Mouse (Mus musculus): ENCODE data around the gene Olfr576. TPM values are rescaled to one million over a fixed set of nuclear protein-coding genes. Genes with fewer than 3 reads are reported as not detected.

Gene Olfr576
- not detected for total RNA-seq (2022)

DNA sequence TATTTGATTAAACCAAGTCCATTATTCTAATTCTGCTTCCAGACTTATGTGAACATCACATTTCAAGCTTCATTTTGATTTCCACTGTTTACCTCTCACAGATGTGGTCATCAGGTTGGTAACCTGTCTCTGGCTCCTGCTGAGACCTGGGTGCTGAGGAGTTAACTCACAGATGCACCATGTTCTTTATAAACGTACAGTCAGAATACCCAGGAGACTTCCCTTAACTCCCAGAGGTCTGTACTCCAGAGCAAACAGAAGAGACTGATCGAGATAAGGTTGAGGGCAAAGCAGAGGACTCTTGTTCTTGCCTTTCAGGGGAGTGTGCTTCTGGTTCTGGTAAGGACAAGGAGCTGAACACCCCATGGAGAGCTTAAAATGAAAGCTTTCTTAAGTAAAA, at the start of gene Olfr576:
TSS of gene Olfr576 (plus strand) at position 301 of the 400 bp plus-strand sequence.
- no peak for DNase-seq (ENCODE audit: low spot score)

DNA sequence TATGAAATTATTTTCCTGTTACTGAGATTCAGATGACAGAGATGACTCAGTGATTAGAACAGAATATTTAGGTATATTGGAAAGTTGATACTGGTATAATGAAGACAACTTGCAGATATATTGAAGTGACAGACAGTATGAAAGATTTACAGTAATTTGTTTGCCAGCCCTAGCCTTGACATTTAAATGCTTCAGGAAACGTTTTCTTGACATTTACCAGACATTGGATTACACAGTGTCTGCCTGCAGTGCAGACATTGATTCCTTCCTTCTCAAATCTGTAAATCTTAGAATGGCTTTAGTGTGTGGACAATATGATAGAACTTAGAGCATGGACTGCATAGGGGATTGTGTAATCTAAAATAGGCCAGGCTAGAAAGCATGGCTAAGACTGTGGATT, 47.2 kb upstream of the Olfr576 start:
- no peak for DNase-seq (ENCODE audit: low spot score)

DNA sequence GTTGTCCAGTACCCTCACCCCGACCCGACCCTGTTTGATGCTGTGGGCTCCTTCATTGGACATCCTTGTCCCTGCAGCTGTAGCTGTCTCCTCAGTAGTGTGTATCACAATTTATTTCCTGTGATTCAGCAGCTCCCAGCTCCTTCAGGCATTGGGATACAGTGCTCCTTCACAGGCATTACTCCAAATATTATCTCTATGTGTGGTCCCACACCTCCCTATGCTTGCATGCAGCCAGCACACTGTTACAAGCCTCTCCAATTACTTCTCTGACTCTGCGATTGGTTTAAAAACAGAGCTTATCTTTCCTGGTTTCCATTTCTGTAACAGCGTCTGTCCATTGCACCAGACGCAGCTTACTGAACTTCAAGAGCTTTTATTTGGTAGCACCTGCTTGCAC, 46.1 kb upstream of the Olfr576 start:
- no peak for DNase-seq (ENCODE audit: low spot score)

DNA sequence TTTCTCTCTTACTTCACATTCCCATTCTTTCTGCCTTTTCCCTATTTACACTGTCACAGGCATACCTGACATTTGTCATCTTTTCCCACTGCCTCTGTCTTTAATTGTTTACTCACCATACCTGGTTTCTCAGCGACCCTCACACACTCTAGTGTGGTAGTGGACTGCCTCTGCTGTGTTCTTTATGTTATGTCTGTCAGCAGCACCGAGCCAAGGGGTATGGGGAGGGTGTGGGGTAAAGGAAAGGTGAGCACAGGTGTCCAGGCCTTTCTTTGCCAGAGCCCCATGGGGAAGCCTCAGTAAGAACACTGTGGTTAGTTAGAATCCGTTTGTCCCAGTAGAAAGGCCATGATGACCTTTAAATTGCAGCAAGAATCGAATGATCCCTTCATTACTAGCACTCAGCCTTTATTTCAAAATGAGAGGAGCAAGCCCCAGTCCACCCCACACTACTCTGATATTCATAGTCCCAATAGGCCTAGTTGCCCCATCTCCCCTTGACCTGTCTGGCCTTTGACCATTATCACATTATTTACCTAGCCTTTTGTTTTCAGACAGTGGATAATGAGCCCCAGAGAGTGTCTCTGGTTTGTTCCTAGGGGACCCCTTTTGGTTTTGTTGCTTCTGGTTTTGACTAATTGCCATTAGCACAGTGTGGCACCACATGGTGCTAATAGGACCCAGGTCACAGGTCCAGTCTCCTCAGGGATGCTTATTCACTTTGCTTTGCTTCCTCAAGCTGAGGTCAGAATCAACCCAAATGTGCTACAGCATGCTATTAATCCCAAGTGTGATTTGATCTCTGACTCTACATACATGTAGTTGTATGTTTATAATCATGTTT, 45.2 kb upstream of the Olfr576 start, which contains the start of gene Olfr571:
TSS of gene Olfr571 (minus strand) at position 505 of the 844 bp plus-strand sequence.
- DNase-seq (ENCODE audit: low spot score), result no peak

DNA sequence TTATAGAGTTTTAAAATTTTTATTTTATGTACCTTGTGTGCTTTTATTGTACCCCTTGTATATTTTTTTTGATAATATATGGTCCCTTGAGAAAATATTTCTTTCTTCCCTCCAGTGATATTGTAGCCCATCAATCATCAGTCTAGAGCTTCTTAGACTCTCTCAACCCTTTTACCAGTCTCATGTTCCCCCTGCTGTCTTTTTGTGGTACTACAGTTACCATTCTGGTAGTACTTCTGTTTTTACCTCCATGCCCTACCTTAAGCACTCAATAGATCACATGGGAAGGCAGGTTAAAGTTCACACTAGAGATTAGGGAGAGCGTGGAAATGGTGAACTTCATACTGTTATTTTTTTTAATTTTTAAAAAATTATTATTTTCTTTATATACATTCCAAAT, 42.8 kb upstream of the Olfr576 start:
- peak; percentile 11 for DNase-seq (ENCODE audit: low spot score)

DNA sequence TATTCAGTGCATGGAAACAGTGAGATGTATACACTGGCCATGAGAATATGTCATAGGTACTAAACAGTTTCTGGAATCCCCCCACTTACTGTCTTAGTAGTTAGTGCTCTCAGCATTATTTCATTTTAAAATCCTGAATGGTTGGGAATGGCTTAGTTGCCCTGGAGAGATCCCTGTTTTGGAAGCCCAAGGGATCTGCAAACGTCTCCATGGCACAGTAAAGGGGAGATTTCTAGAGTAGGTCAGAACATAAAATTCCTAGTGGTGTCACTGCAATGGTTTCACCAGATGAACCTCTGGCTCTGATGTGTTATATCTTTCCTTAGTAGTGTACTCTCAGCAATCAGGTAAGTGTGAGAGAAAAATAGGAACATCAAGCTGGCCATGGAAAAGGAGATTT, 38.4 kb upstream of the Olfr576 start, which contains the start of gene Olfr572:
TSS of gene Olfr572 (plus strand) at position 301 of the 400 bp plus-strand sequence.
- no peak for DNase-seq (ENCODE audit: low spot score)

DNA sequence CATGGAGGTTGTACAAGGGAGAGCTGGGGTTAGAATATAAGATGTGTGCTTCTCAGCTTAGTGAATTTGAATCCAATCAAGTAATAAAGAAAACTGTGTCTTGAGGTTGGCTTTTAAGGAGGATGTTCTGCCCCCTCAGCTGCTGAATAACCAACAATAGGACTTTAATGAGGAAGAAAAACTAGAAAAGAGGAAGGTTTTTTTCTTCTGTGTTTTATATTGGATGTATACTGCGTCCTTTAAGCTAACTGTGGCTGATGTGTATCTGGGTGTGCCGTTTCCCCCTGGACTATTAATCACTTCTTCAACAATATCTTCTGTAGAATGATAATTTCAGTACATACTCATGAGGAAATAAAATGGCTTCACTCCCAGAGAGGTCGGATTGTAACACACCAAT, 35.4 kb upstream of the Olfr576 start:
- DNase-seq (ENCODE audit: low spot score), result no peak

DNA sequence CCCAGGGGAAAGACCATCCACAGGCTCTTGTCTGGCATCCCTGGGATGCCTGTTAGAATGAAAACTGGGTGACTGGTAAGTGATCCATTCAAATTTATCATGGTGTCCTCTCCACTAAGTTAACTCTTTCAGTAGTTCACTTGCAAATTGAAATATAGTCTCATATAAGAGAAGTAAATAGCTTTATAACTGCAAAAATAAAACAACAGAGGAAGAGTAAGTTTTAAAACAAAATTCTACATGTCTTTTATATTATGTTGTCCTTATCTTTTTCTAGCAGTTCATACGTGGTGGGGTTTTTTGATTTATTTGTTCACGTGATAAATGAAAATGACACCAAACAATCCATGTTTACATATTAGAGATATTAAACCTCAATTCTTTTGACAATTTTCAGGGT, 20.0 kb upstream of the Olfr576 start, which contains the start of gene Olfr573-ps1:
TSS of gene Olfr573-ps1 (minus strand) at position 101 of the 400 bp plus-strand sequence.
- no peak for DNase-seq (ENCODE audit: low spot score)

DNA sequence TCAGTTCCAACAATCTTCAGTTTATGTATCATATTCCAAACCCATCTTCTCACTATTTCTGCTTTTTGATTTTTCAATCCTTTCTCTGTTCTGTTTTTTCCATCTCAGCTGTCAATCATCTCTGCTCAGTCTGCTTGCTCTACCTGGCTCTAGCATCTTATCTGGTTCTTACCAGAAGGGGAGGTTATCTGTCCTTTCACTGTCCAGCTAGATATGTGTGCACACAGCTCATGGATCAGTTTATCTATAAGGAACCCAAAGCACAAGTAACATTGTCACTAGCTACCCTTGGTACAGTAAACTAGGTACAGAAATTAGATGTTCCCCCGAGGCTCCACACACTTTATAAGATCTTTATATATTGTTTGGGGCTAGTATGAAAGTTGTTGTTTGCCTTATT, 19.0 kb upstream of the Olfr576 start:
- DNase-seq (ENCODE audit: low spot score), result no peak

DNA sequence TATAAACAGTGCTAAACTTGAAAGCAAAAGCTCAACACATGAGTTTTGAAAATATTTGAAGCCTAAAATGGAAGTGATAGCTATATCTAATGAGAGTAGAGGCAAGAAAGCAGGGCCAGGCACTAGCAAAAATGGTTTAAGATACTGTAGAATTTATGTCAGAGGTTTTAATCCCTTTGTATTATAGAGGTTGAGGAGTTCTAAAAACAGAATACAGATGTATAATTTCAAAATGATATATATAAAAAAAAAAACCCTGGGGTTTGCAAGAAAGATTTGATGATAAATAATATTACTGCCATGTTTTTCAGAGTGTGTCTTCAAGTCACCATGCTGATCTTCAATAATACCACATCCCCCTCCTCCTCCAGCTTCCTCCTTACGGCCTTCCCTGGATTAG, 14.3 kb upstream of the Olfr576 start, which contains the start of gene Olfr574:
TSS of gene Olfr574 (plus strand) at position 301 of the 400 bp plus-strand sequence.
- no peak for DNase-seq (ENCODE audit: low spot score)

DNA sequence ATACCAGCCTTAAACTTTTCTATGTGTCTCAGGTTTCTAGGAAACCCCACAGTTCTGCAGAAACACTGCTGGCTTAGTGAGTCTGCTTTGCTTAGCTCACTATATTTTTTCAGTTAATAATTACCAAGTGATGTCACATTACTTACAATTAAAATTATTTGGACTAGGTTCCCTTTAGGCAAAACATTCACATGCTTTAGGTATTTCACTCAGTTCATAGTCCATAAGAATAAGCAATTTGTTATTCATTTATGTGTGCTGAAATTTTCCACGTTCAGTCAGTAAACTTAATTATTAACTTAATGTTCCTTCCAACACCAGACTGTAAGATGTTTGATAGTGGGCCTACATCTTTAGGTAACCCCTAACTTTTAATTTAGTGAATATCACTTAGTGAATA, 11.7 kb upstream of the Olfr576 start:
- DNase-seq (ENCODE audit: low spot score), result no peak

DNA sequence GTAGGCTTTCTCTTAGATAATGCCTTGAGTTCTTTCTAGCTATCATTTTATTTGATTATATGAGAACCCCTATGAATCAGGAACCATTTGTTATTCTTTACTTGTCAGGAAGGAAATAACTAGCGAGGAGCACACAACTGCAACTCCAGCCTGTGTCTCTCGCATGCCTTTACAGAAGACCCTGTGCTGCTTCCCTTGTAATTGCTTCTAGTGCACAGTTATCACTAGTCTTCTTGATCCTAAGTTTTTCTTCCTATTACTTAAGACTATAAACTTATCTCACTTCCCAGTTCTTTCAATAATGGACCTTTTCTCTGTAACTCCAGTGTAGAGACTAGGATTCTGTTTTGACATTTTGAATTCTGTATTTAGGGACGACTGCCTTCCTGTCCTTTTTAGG, 4.3 kb upstream of the Olfr576 start:
- DNase-seq (ENCODE audit: low spot score), result no peak

DNA sequence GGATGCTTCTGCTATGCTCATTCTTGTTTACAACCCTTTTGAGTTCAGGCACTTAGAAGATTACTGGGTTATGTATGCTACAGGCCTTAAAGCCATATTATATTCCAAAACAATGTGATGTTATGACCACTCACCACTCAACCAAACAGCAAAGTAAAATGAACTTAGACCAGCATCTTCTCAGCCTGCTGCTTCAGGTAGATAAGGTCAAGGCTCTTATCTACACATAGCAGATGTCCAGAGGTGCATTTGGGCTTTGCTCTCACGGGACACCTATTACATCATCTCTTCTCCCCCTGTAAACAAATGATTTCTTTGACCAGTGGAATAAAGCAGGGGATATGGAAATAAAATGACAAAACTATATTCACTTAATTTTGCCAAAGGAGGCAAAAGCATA, 3.9 kb upstream of the Olfr576 start, which contains the start of gene Olfr575:
TSS of gene Olfr575 (minus strand) at position 183 of the 400 bp plus-strand sequence.
- no peak for DNase-seq (ENCODE audit: low spot score)

DNA sequence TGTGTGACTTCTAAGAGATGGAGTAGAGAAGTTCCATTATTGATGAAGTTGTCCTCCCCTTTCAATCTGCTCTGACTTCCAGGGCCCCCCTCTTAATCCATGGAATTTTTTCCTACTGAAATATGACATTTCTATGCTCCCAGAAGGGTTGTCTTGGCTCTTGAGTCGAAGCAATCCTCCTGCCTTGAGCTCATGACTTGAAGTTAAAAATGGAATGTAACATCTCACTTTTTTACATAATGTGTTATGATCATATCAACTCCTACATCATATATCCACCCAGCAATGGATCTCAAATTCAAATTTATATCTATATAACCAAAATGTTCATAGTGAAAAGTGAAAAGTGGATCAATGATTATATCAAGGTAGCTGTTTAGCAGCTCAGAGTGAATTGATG, 11.9 kb downstream of the Olfr576 start:
- DNase-seq (ENCODE audit: low spot score), result no peak

DNA sequence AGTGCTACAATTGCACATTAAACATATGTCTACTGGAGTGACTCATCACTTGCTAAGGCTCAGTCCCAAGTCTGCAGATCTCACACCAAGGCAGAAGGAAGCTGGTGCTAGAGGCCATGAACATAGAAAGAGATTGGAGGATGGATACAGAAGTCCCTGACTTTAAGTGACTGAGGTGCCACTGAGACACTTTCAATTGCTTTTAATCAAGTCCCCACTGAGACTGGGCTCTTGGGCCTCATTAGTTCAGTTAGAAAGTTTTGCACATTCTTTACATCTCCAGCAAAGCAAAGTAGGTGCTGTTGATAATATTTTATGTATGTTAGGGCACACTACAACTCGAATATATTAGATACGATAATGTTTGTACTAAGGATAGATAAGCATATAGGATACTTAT, 13.4 kb downstream of the Olfr576 start, which contains the start of gene Olfr577:
TSS of gene Olfr577 (minus strand) at position 101 of the 400 bp plus-strand sequence.
- DNase-seq (ENCODE audit: low spot score), result no peak

DNA sequence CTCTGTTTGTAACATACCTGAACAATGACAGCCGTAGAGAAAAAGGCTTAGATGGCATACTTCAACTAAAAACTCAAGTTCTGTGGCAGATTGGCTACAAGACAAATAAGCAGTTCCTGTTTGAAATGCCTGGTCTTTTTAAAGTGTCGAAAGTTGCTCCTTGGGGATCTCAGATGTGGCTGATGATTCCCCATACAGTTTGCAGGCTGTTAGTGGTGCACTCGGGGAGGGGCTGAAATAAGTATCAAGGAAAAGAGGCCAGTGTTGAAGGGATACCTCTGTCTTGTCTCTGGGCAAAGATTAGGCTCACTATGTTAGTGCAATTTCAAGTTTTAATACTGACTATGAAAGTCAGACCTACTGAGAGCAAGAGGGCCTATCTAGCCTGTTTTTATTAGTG, 26.8 kb downstream of the Olfr576 start, which contains the start of gene Olfr578:
TSS of gene Olfr578 (minus strand) at position 101 of the 400 bp plus-strand sequence.
- no peak for DNase-seq (ENCODE audit: low spot score)

Other genes with a start within 250 kb of the Olfr576 start
- gene Olfr33, start 243.6 kb upstream of the Olfr576 start, total RNA-seq (2022), result not detected
- not detected for gene Olfr559, start 235.2 kb upstream of the Olfr576 start, total RNA-seq (2022)
- under 1 TPM in 1 of 4 experiments, not detected in 3; 0.16 TPM for gene Olfr560, start 203.3 kb upstream of the Olfr576 start, total RNA-seq (2022)
- under 1 TPM; 0.23 to 0.41 (median 0.30) TPM for gene Olfr78, start 203.2 kb upstream of the Olfr576 start, total RNA-seq (2022)
- not detected for gene Olfr561, start 191.4 kb upstream of the Olfr576 start, total RNA-seq (2022)
- not detected for gene Olfr564, start 159.2 kb upstream of the Olfr576 start, total RNA-seq (2022)
- gene Olfr566, start 103.9 kb upstream of the Olfr576 start, total RNA-seq (2022), result not detected
- gene Olfr568, start 85.5 kb upstream of the Olfr576 start, total RNA-seq (2022), result not detected
- not detected for gene Olfr569, start 71.8 kb upstream of the Olfr576 start, total RNA-seq (2022)
- gene Olfr570, start 68.1 kb upstream of the Olfr576 start, total RNA-seq (2022), result not detected
- gene Olfr571, start 45.1 kb upstream of the Olfr576 start, total RNA-seq (2022), result not detected
- not detected for gene Olfr572, start 38.3 kb upstream of the Olfr576 start, total RNA-seq (2022)
- not detected for gene Olfr573-ps1, start 20.1 kb upstream of the Olfr576 start, total RNA-seq (2022)
- not detected for gene Olfr574, start 14.2 kb upstream of the Olfr576 start, total RNA-seq (2022)
- not detected for gene Olfr575, start 3.9 kb upstream of the Olfr576 start, total RNA-seq (2022)
- gene Olfr577, start 13.3 kb downstream of the Olfr576 start, total RNA-seq (2022), result not detected
- gene Olfr578, start 26.7 kb downstream of the Olfr576 start, total RNA-seq (2022), result not detected
- gene Olfr582, start 75.4 kb downstream of the Olfr576 start, total RNA-seq (2022), result not detected
- not detected for gene Olfr583, start 88.6 kb downstream of the Olfr576 start, total RNA-seq (2022)
- not detected for gene Olfr584, start 119.2 kb downstream of the Olfr576 start, total RNA-seq (2022)
- not detected for gene Olfr585, start 135.1 kb downstream of the Olfr576 start, total RNA-seq (2022)
- gene Olfr586, start 163.0 kb downstream of the Olfr576 start, total RNA-seq (2022), result not detected
- not detected for gene Olfr588-ps1, start 178.2 kb downstream of the Olfr576 start, total RNA-seq (2022)
- not detected for gene Olfr589, start 193.7 kb downstream of the Olfr576 start, total RNA-seq (2022)
- gene Olfr591, start 215.7 kb downstream of the Olfr576 start, total RNA-seq (2022), result not detected
- not detected for gene Olfr592, start 222.1 kb downstream of the Olfr576 start, total RNA-seq (2022)
- gene Olfr593, start 249.2 kb downstream of the Olfr576 start, total RNA-seq (2022), result not detected